Mouse (Mus musculus) forebrain, embryonic 12.5 days (tissue): ENCODE measurements around the gene Rsph6a. TPM values are rescaled to one million over a fixed set of nuclear protein-coding genes. Genes with fewer than 3 reads are reported as not detected.
"Not testable (repeated sequence)": the region's sequence is repeated elsewhere in the genome, so short reads cannot be mapped to it uniquely, and the experiment has no call there.

Source experiments
- ATAC-seq: fragments of 200-750 bp; cut with Nextera tagmentation; 2 replicates; pipeline ENCODE4 v1.8.0; 2017; ENCODE audit warnings: moderate TSS enrichment; ENCODE audit not compliant: low FRiP score
- H3K27ac ChIP-seq: fragments of 300-500 bp; sonication (generic); 2 replicates; pipeline ENCODE4 v1.5.1; 2016; ENCODE audit warnings: mild to moderate bottlenecking
- H3K27me3 ChIP-seq: fragments of 300-500 bp; sonication (generic); 2 replicates; pipeline ENCODE4 v1.6.1; 2016; ENCODE audit warnings: mild to moderate bottlenecking
- H3K36me3 ChIP-seq: fragments of 300-500 bp; sonication (generic); replicated peaks from 2 replicates; pipeline ENCODE4 v1.6.1; 2016; ENCODE audit warnings: mild to moderate bottlenecking
- H3K4me1 ChIP-seq: fragments of 300-500 bp; sonication (generic); 2 replicates; pipeline ENCODE4 v1.6.1; 2016
- H3K4me2 ChIP-seq: fragments of 300-500 bp; sonication (generic); 2 replicates; pipeline ENCODE4 v1.6.1; 2016; ENCODE audit warnings: mild to moderate bottlenecking, moderate library complexity
- H3K4me3 ChIP-seq: fragments of 300-500 bp; sonication (generic); replicated peaks from 2 replicates; pipeline ENCODE4 v1.5.1; 2016; ENCODE audit warnings: mild to moderate bottlenecking
- H3K9ac ChIP-seq: fragments of 300-500 bp; sonication (generic); 2 replicates; pipeline ENCODE4 v1.6.1; 2016; ENCODE audit warnings: mild to moderate bottlenecking
- H3K9me3 ChIP-seq: fragments of 300-500 bp; sonication (generic); 2 replicates; pipeline ENCODE4 v1.6.1; 2016
- WGBS: fragments of 180-500 bp; shearing (Covaris S2); methylation state at CpG from one replicate; pipeline ENCODE4 v1.1.7; 2016; 5-methylcytosine and 5-hydroxymethylcytosine counted together
- polyA plus RNA-seq: library from polyadenylated mRNA; unstranded; fragments of >200 nt; fragmentation: Nextera tagmentation; extraction: Ambion mirVana; gene quantifications from 2 replicates; pipeline ENCODE4 v1.2.1, GENCODE M21; 2016

Rsph6a gene
- polyA plus RNA-seq, 1 experiment from 2014 or later, result not detected

DNA sequence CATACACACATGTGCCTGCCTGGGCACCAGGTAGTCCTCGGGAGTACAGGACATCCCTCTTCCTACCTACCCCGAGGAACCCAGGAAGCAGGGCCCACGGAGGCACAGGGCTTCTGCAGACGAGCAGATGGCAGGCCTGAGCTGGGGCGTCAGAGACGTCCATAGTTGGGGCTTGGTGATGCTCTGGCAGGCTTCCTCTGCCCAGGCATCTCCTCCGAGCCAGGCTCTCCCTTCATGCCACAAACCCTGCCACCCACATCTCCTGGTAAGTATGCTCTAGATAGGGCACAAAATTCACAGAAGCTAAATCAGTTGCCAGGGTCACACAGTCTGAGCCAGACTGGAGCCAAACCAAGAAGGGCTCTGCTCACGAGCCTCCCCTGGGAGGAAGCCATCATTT is 4.3 kb upstream of the Rsph6a start:
- H3K27me3 ChIP-seq, result no peaks in the 10 kb centered on the region
- WGBS, result 90% methylated on average over 8 of the region's 8 CpGs
- no peak overlapping the region for H3K4me2 ChIP-seq
- no peaks in the 10 kb centered on the region for H3K9me3 ChIP-seq
- ATAC-seq, result no peak
- no peak overlapping the region for H3K4me3 ChIP-seq
- no peak overlapping the region for H3K9ac ChIP-seq
- H3K27ac ChIP-seq, result no peak overlapping the region
- H3K4me1 ChIP-seq, result peaks cover 13% of the 10 kb centered on the region
- peaks cover 82% of the 10 kb centered on the region for H3K36me3 ChIP-seq

- Histone ChIP-seq H3K9ac (no peak overlapping the region), H3K4me2 (no peak overlapping the region), H3K27me3 (no peaks in the 10 kb centered on the region), H3K4me3 (no peak overlapping the region), H3K36me3 (peaks cover 72% of the 10 kb centered on the region), H3K9me3 (no peaks in the 10 kb centered on the region), H3K4me1 (peaks cover 13% of the 10 kb centered on the region), H3K27ac (no peak overlapping the region)
- 84% methylated on average over 4 of the region's 4 CpGs for WGBS
- no peak for ATAC-seq
Measured at GRCm38 (mm10) chr7:19051161-19051560, 3.3 kb upstream of the Rsph6a start.

DNA sequence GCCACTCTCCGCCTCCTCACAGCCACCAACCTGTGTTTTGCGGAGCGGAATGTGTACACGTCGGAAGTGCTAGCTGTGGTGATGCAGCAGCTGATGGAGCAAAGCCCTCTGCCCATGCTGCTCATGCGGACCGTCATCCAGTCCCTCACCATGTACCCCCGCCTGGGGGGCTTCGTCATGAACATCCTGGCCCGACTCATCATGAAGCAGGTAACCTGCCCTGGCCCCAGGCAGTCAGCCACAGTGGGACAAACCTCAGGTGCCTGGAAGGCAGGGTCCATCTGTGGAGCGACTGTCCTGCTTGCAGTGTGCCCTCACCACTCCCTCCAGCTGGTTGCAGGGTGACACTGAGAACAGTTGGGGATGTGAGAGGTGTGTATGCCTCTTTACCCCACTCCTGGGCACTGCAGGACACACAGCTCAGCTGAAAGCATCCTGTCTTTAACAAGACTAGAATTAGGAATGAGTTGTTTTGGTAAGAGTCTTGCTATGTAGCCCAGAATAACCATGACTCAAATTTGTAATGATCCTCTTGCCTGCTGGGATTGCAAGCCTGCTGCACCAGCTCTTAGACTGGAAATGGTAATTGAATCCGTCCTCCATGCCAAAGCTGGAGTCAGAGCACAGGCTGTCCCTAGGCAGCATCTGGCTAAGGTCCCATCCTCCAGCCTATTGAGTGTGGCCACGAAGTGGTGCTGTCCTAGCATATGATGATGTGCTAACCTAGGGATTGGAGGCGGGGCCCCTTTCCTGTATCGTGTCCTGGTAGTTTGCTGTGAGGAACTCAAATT is 1.9 kb upstream of the Rsph6a start:
- Histone ChIP-seq H3K27me3 (no peaks in the 10 kb centered on the region), H3K9me3 (no peaks in the 10 kb centered on the region), H3K4me2 (no peak overlapping the region), H3K9ac (no peak overlapping the region), H3K4me3 (no peak overlapping the region), H3K4me1 (peaks cover 13% of the 10 kb centered on the region), H3K27ac (no peak overlapping the region), H3K36me3 (peaks cover 58% of the 10 kb centered on the region)
- no peak for ATAC-seq
- 89% methylated on average over 15 of the region's 15 CpGs for WGBS

- Histone ChIP-seq H3K27me3 (no peaks in the 10 kb centered on the region), H3K27ac (no peak overlapping the region), H3K4me1 (peaks cover 13% of the 10 kb centered on the region), H3K9ac (no peak overlapping the region), H3K4me2 (no peak overlapping the region), H3K4me3 (no peak overlapping the region), H3K36me3 (peaks cover 52% of the 10 kb centered on the region), H3K9me3 (no peaks in the 10 kb centered on the region)
- 88% methylated on average over 7 of the region's 7 CpGs for WGBS
- ATAC-seq, result no peak
Measured at GRCm38 (mm10) chr7:19053136-19053532, 1.4 kb upstream of the Rsph6a start.

GRCm38 (mm10) chr7:19054777-19055076 is 237 bp downstream of the Rsph6a start:
- H3K27ac ChIP-seq, result no peak overlapping the region
- no peaks in the 10 kb centered on the region for H3K9me3 ChIP-seq
- H3K4me1 ChIP-seq, result peaks cover 13% of the 10 kb centered on the region
- H3K36me3 ChIP-seq, result peaks cover 36% of the 10 kb centered on the region
- WGBS, result 60% methylated on average over 9 of the region's 9 CpGs
- ATAC-seq, result peak; percentile 25
- H3K9ac ChIP-seq, result peak overlapping the region; percentile 25; the same call in 1 of the 2 replicates
- no peaks in the 10 kb centered on the region for H3K27me3 ChIP-seq
- peak overlapping the region; percentile 53 for H3K4me2 ChIP-seq
- H3K4me3 ChIP-seq, result peak overlapping the region; percentile 21; the same call in 1 of the 2 replicates

GRCm38 (mm10) chr7:19055108-19055507 is 618 bp downstream of the Rsph6a start:
- Histone ChIP-seq H3K4me1 (peaks cover 13% of the 10 kb centered on the region), H3K27me3 (no peaks in the 10 kb centered on the region), H3K4me3 (no peak overlapping the region), H3K9me3 (no peaks in the 10 kb centered on the region), H3K27ac (0 out of 2 replicates have a peak overlapping the region, but pooled peaks have one; percentile 2), H3K9ac (no peak overlapping the region), H3K36me3 (peaks cover 32% of the 10 kb centered on the region), H3K4me2 (no peak overlapping the region)
- ATAC-seq, result no peak
- 90% methylated on average over 8 of the region's 8 CpGs for WGBS

GRCm38 (mm10) chr7:19057405-19057804 is 2.9 kb downstream of the Rsph6a start:
- ATAC-seq, result no peak
- H3K27ac ChIP-seq, result no peak overlapping the region
- peaks cover 13% of the 10 kb centered on the region for H3K4me1 ChIP-seq
- WGBS, result 88% methylated on average over 10 of the region's 10 CpGs
- no peak overlapping the region for H3K9ac ChIP-seq
- H3K27me3 ChIP-seq, result no peaks in the 10 kb centered on the region
- no peaks in the 10 kb centered on the region for H3K9me3 ChIP-seq
- H3K36me3 ChIP-seq, result peaks cover 10% of the 10 kb centered on the region
- no peak overlapping the region for H3K4me2 ChIP-seq
- H3K4me3 ChIP-seq, result no peak overlapping the region

- H3K4me3 ChIP-seq, result no peak overlapping the region
- ATAC-seq, result no peak
- no peak overlapping the region for H3K9ac ChIP-seq
- peaks cover 35% of the 10 kb centered on the region for H3K27me3 ChIP-seq
- 56% methylated on average over 13 of the region's 13 CpGs for WGBS
- H3K36me3 ChIP-seq, result no peaks in the 10 kb centered on the region
- H3K4me1 ChIP-seq, result no peaks in the 10 kb centered on the region
- H3K27ac ChIP-seq, result no peak overlapping the region
- H3K4me2 ChIP-seq, result 0 out of 2 replicates have a peak overlapping the region, but pooled peaks have one; percentile 15
- H3K9me3 ChIP-seq, result no peaks in the 10 kb centered on the region
Measured at GRCm38 (mm10) chr7:19065896-19066295, 11.4 kb downstream of the Rsph6a start.

- no peak overlapping the region for H3K27ac ChIP-seq
- no peak for ATAC-seq
- H3K4me3 ChIP-seq, result no peak overlapping the region
- peaks cover 35% of the 10 kb centered on the region for H3K27me3 ChIP-seq
- H3K9ac ChIP-seq, result no peak overlapping the region
- 46% methylated on average over 14 of the region's 14 CpGs for WGBS
- H3K9me3 ChIP-seq, result no peaks in the 10 kb centered on the region
- H3K4me2 ChIP-seq, result no peak overlapping the region
- H3K36me3 ChIP-seq, result no peaks in the 10 kb centered on the region
- no peaks in the 10 kb centered on the region for H3K4me1 ChIP-seq
Measured at GRCm38 (mm10) chr7:19067063-19067462, 12.6 kb downstream of the Rsph6a start.

DNA sequence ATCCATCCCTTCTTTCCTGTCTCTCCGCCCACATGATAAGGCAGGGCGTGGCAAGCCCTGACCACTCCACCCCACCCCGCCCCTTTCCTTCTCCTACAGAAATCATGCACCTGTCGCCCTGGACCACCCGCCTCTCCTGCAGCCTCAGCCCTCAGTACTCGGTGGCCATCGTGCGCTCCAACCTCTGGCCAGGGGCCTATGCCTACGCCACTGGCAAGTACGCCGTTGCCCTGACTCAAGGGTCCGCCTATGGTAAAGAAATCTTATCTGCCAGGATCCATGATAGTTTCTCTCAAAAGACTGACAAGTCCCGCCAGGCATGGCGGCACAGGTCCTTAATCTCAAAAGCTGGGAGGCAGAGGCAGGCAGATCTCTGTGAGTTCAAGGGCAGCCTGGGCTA is 13.4 kb downstream of the Rsph6a start:
- Histone ChIP-seq H3K36me3 (no peaks in the 10 kb centered on the region), H3K9ac (no peak overlapping the region), H3K4me3 (no peak overlapping the region), H3K4me1 (no peaks in the 10 kb centered on the region), H3K27me3 (peaks cover 35% of the 10 kb centered on the region), H3K27ac (no peak overlapping the region), H3K4me2 (no peak overlapping the region), H3K9me3 (no peaks in the 10 kb centered on the region)
- 77% methylated on average over 12 of the region's 14 CpGs for WGBS
- no peak for ATAC-seq

DNA sequence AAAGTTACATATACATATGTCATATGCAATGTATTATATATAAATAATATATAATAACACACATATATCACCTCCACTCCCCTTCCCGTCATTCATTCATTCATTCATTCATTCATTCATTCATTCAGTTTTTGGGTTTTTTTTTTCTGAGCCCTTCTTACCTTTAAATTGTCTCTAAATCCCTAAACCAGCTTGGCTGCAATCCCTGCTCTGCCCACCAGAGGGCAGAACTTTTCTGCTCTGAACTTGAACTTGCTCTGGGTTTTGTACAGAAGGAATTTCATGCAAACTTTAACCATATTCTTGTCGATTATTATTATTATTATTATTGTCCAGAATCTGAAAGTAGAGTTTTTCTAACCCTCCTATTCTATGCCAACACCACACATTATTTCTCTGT is 14.2 kb downstream of the Rsph6a start:
- Histone ChIP-seq H3K4me2 (no peak overlapping the region), H3K27ac (no peak overlapping the region), H3K36me3 (no peaks in the 10 kb centered on the region), H3K4me1 (no peaks in the 10 kb centered on the region), H3K9ac (no peak overlapping the region), H3K9me3 (no peaks in the 10 kb centered on the region), H3K27me3 (peaks cover 35% of the 10 kb centered on the region), H3K4me3 (no peak overlapping the region)
- ATAC-seq, result no peak
- WGBS, result 5% methylated on average over 2 of the region's 2 CpGs

DNA sequence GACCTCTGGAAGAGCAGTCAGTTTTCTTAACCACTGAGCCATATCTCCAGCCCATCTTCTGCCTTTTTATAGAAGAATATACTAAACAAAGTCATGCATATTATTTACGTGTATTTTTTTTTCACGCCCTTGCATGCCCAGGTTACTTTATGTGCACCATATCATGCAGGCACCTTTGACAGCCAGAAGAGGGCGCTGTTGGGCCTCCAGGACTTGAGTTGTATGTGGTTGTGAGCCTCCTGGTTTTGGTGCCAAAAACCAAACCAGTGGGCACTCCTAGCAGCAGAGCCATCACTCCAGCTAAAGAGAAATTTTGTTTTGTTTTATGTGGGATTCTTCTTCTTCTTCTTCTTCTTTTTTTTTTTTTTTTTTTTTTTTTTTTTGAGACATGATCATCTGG is 15.0 kb downstream of the Rsph6a start:
- Histone ChIP-seq H3K36me3 (no peaks in the 10 kb centered on the region), H3K9ac (no peak overlapping the region), H3K27me3 (peaks cover 30% of the 10 kb centered on the region), H3K27ac (no peak overlapping the region), H3K9me3 (0 out of 2 replicates have a peak, but pooled peaks cover 1% of the 10 kb centered on the region), H3K4me1 (no peaks in the 10 kb centered on the region), H3K4me3 (no peak overlapping the region), H3K4me2 (no peak overlapping the region)
- 50% methylated on average over 3 of the region's 3 CpGs for WGBS
- no peak for ATAC-seq

DNA sequence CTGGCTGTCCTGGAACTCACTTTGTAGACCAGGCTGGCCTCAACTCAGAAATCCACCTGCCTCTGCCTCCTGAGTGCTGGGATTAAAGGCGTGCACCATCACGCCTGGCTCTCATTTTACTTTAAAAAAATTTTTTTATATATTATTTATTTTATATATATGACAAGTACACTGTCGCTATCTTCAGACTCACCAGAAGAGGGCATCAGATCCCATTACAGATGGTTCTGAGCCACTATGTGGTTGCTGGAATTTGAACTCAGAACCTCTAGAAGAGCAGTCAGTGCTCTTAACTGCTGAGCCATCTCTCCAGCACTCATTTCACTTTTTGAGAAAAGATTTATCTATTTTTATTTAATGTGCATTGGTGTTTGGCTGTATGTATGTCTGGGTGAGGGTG is 16.5 kb downstream of the Rsph6a start:
- not testable (repeated sequence) for H3K4me2 ChIP-seq, H3K27ac ChIP-seq, H3K4me1 ChIP-seq, H3K9me3 ChIP-seq, H3K9ac ChIP-seq, ATAC-seq, H3K36me3 ChIP-seq, H3K4me3 ChIP-seq
- peaks cover 15% of the 10 kb centered on the region for H3K27me3 ChIP-seq
- WGBS, result 55% methylated on average over 3 of the region's 3 CpGs
